In genomic region chr2:23026379-23026778, GRCm38 (mm10) we compare ENCODE assay signal across 30 mouse cellular contexts. TPM values are rescaled to one million over a fixed set of nuclear protein-coding genes. Genes with fewer than 3 reads are reported as not detected.
DNase-seq lines count a peak whose midpoint lies in the region; ATAC-seq and TF ChIP-seq lines count a peak whose summit lies in the region.
"Had no signal": no experiment of that assay in that cellular context is flagged by ENCODE, and none has a peak within 500 bp of the region (broad histone marks: within the 10 kb centered on the region; RNA-seq: fewer than 3 reads in every experiment).

No protein-coding gene starts in this region.

- no peak overlapping the region for H3K27ac ChIP-seq in heart, embryonic 10.5 days
- no peak overlapping the region for H3K27ac ChIP-seq in kidney, embryonic 16.5 days (ENCODE audit: low read length)
- H3K27ac ChIP-seq in kidney, adult 2 months (ENCODE audit: insufficient read depth, low read depth, low read length): no peak overlapping the region
- no peak overlapping the region for H3K27ac ChIP-seq in liver, embryonic 11.5 days (ENCODE audit: low read depth, low read length)
- no peak overlapping the region for H3K27ac ChIP-seq in liver, embryonic 16.5 days (ENCODE audit: low read length)
- H3K27ac ChIP-seq: embryonic facial prominence, embryonic 12.5 days; heart, embryonic 15.5 days; hindbrain, embryonic 14.5 days; kidney, postnatal 0 days; limb, embryonic 12.5 days; macrophage; midbrain, embryonic 12.5 days had no signal

- no peak overlapping the region for H3K9ac ChIP-seq in kidney, embryonic 16.5 days (replicated peaks; ENCODE audit: low read length)
- no peak overlapping the region for H3K9ac ChIP-seq in liver, embryonic 11.5 days (ENCODE audit: low read depth, low read length)
- no peak overlapping the region for H3K9ac ChIP-seq in liver, embryonic 16.5 days (ENCODE audit: low read depth, low read length)
- H3K9ac ChIP-seq: embryonic facial prominence, embryonic 12.5 days; heart, embryonic 15.5 days; hindbrain, embryonic 14.5 days; limb, embryonic 12.5 days; midbrain, embryonic 12.5 days had no signal

- no peak overlapping the region for H3K4me3 ChIP-seq in heart, embryonic 10.5 days
- H3K4me3 ChIP-seq in kidney, embryonic 16.5 days (ENCODE audit: low read length): no peak overlapping the region
- no peak overlapping the region for H3K4me3 ChIP-seq in kidney, adult 2 months (ENCODE audit: insufficient read depth, low read depth, low read length)
- H3K4me3 ChIP-seq in liver, embryonic 11.5 days (ENCODE audit: low read depth, low read length): no peak overlapping the region
- no peak overlapping the region for H3K4me3 ChIP-seq in liver, embryonic 16.5 days (ENCODE audit: low read depth, low read length)
- H3K4me3 ChIP-seq: embryonic facial prominence, embryonic 12.5 days; heart, embryonic 15.5 days; limb, embryonic 12.5 days; midbrain, embryonic 12.5 days had no signal

- H3K4me1 ChIP-seq in heart, embryonic 10.5 days: peaks cover 8% of the 10 kb centered on the region; the same call in 1 of the 2 replicates
- 0 out of 2 replicates have a peak, but pooled peaks cover 8% of the 10 kb centered on the region for H3K4me1 ChIP-seq in kidney, embryonic 16.5 days (ENCODE audit: insufficient read depth, low read length)
- H3K4me1 ChIP-seq in kidney, adult 2 months (ENCODE audit: control insufficient read depth, insufficient read depth, low read length): peaks cover 1% of the 10 kb centered on the region
- H3K4me1 ChIP-seq in liver, embryonic 11.5 days (replicated peaks; ENCODE audit: control insufficient read depth, insufficient read depth, low read length): peaks cover 27% of the 10 kb centered on the region
- H3K4me1 ChIP-seq in liver, embryonic 16.5 days (ENCODE audit: control insufficient read depth, low read depth, low read length): peaks cover 20% of the 10 kb centered on the region
- H3K4me1 ChIP-seq: embryonic facial prominence, embryonic 12.5 days had no signal

- peak; percentile 60 for DNase-seq in heart, adult 11 months
- DNase-seq in heart, embryonic 10.5 days (ENCODE audit: low spot score): no peak
- no peak for DNase-seq in kidney, adult 2 months
- DNase-seq in liver, embryonic 11.5 days (ENCODE audit: low spot score): no peak
- DNase-seq in adrenal gland, postnatal 4 days (ENCODE audit: low spot score in 2 of 2): no peak
- no peak for DNase-seq in thymus, postnatal 25 days
- DNase-seq: adrenal gland, adult 8-10 months; cerebellum, adult 11 months; cerebellum, adult 9-10 months; embryo, embryonic 11 days; gastrocnemius, postnatal 25 days; heart, adult 18-20 months; kidney, adult 11 months; layer of hippocampus, adult 9-11 months; lung, adult 2 months; lung, postnatal 10 days; spleen, adult 18-20 months; thymus, postnatal 14 days had no signal

- no peak for TF ChIP-seq POLR2A in kidney, adult 2 months (IDR thresholded peaks at IDR 0.05; ENCODE audit: low read depth, low read length)

- 53% methylated on average over 1 of the region's 1 CpGs for WGBS in heart, embryonic 10.5 days
- 66% methylated on average over 1 of the region's 1 CpGs for WGBS in kidney, embryonic 16.5 days
- 75% methylated on average over 1 of the region's 1 CpGs for WGBS in kidney, adult 2 months
- 56% methylated on average over 1 of the region's 1 CpGs for WGBS in liver, embryonic 11.5 days
- 16% methylated on average over 1 of the region's 1 CpGs for WGBS in liver, embryonic 16.5 days (ENCODE audit: insufficient replicate concordance)

- H3K36me3 ChIP-seq in heart, embryonic 10.5 days: peaks cover 14% of the 10 kb centered on the region
- peaks cover 8% of the 10 kb centered on the region for H3K36me3 ChIP-seq in kidney, embryonic 16.5 days (ENCODE audit: insufficient read depth, low read length)
- H3K36me3 ChIP-seq in kidney, adult 2 months (ENCODE audit: control insufficient read depth, insufficient read depth, low read length): no peaks in the 10 kb centered on the region
- H3K36me3 ChIP-seq in liver, embryonic 11.5 days (ENCODE audit: control insufficient read depth, insufficient read depth, low read length): no peaks in the 10 kb centered on the region
- peaks cover 3% of the 10 kb centered on the region; the same call in 1 of the 2 replicates for H3K36me3 ChIP-seq in liver, embryonic 16.5 days (ENCODE audit: control insufficient read depth, insufficient read depth)
- H3K36me3 ChIP-seq: heart, embryonic 15.5 days; midbrain, embryonic 12.5 days had no signal

- no peaks in the 10 kb centered on the region for H3K9me3 ChIP-seq in heart, embryonic 10.5 days
- H3K9me3 ChIP-seq in kidney, embryonic 16.5 days (ENCODE audit: low read length): no peaks in the 10 kb centered on the region
- H3K9me3 ChIP-seq in liver, embryonic 11.5 days (ENCODE audit: control insufficient read depth, low read length): no peaks in the 10 kb centered on the region
- no peaks in the 10 kb centered on the region for H3K9me3 ChIP-seq in liver, embryonic 16.5 days (replicated peaks; ENCODE audit: control insufficient read depth, low read length)
- H3K9me3 ChIP-seq: embryonic facial prominence, embryonic 12.5 days; heart, embryonic 15.5 days; limb, embryonic 12.5 days had no signal

- H3K27me3 ChIP-seq in heart, embryonic 10.5 days (ENCODE audit: insufficient read depth, poor library complexity, severe bottlenecking): no peaks in the 10 kb centered on the region
- H3K27me3 ChIP-seq in kidney, embryonic 16.5 days (ENCODE audit: insufficient read depth, low read length): no peaks in the 10 kb centered on the region
- no peaks in the 10 kb centered on the region for H3K27me3 ChIP-seq in kidney, adult 2 months (replicated peaks; ENCODE audit: control insufficient read depth, insufficient read depth, low read length)
- H3K27me3 ChIP-seq in liver, embryonic 11.5 days (replicated peaks; ENCODE audit: control insufficient read depth, insufficient read depth, low read length): no peaks in the 10 kb centered on the region
- H3K27me3 ChIP-seq in liver, embryonic 16.5 days (ENCODE audit: control insufficient read depth, insufficient read depth, low read depth, low read length): no peaks in the 10 kb centered on the region
- H3K27me3 ChIP-seq: CH12.LX; embryonic facial prominence, embryonic 12.5 days; heart, embryonic 15.5 days; limb, embryonic 12.5 days; midbrain, embryonic 12.5 days had no signal

- no peak for TF ChIP-seq CTCF in kidney, adult 2 months (conservative IDR thresholded peaks at IDR 0.05; ENCODE audit: insufficient read depth, insufficient read length, low read depth, low read length)

- H3K4me2 ChIP-seq in kidney, embryonic 16.5 days (replicated peaks; ENCODE audit: low read depth, low read length): no peak overlapping the region
- H3K4me2 ChIP-seq in liver, embryonic 11.5 days: no peak overlapping the region
- H3K4me2 ChIP-seq in liver, embryonic 16.5 days (ENCODE audit: low read depth, low read length): no peak overlapping the region
- H3K4me2 ChIP-seq: embryonic facial prominence, embryonic 12.5 days; heart, embryonic 15.5 days; hindbrain, embryonic 14.5 days; limb, embryonic 12.5 days; midbrain, embryonic 12.5 days had no signal

- ATAC-seq in kidney, embryonic 16.5 days (ENCODE audit: low FRiP score, low TSS enrichment): peak; percentile 35; the same call in 1 of the 2 replicates
- ATAC-seq in liver, embryonic 11.5 days (replicated peaks; ENCODE audit: low FRiP score): peak; percentile 81
- peak; percentile 76 for ATAC-seq in liver, embryonic 16.5 days (ENCODE audit: low read depth)
- ATAC-seq: forebrain, embryonic 14.5 days; inflammation-experienced regulatory T-cells, adult 6 months had no signal

RNA-seq across cellular contexts. Expression of gene Abi1, which starts 13.7 kb away (rescaled TPM):
- 33.3 and 34.7 TPM in 2 replicates for polyA plus RNA-seq in heart, embryonic 10.5 days (2016; fragmentation: Nextera tagmentation; extraction: Ambion mirVana)
- 51.4 and 52.5 TPM in 2 replicates for polyA plus RNA-seq in kidney, embryonic 16.5 days (2015; fragmentation: Nextera tagmentation; extraction: Ambion mirVana)
- polyA plus RNA-seq in kidney, adult 2 months (2012; rRNA removed): 67.9 and 72.9 TPM in 2 replicates
- 31.2 and 33.3 TPM in 2 replicates for polyA plus RNA-seq in liver, embryonic 11.5 days (2014; fragmentation: Nextera tagmentation; extraction: Ambion mirVana)
- 19.9 and 20.9 TPM in 2 replicates for polyA plus RNA-seq in liver, embryonic 16.5 days (2015; fragmentation: Nextera tagmentation; extraction: Ambion mirVana)
- total RNA-seq in adrenal gland, postnatal 4 days (2021): 10 to 100 TPM; 80.8 to 87.5 TPM

RNA-seq across cellular contexts. Expression of gene Acbd5, which starts 41.6 kb away (rescaled TPM):
- 26.2 and 29.6 TPM in 2 replicates for polyA plus RNA-seq in heart, embryonic 10.5 days (2016; fragmentation: Nextera tagmentation; extraction: Ambion mirVana)
- polyA plus RNA-seq in kidney, embryonic 16.5 days (2015; fragmentation: Nextera tagmentation; extraction: Ambion mirVana): 35.6 and 37.9 TPM in 2 replicates
- 13.6 and 18.9 TPM in 2 replicates for polyA plus RNA-seq in kidney, adult 2 months (2012; rRNA removed)
- polyA plus RNA-seq in liver, embryonic 11.5 days (2014; fragmentation: Nextera tagmentation; extraction: Ambion mirVana): 17.9 and 20.4 TPM in 2 replicates
- polyA plus RNA-seq in liver, embryonic 16.5 days (2015; fragmentation: Nextera tagmentation; extraction: Ambion mirVana): 18.5 and 20.1 TPM in 2 replicates
- 10 to 100 TPM; 73.3 to 73.4 TPM for total RNA-seq in adrenal gland, postnatal 4 days (2021)
